Mouse (Mus musculus) kidney, embryonic 16.5 days (tissue): ENCODE measurements at regions not wholly inside any gene's neighbourhood (a gene's known extent, or its start where the extent isn't known, plus 50 kb on each side); places are given as distances from the start of the nearest gene placed in this dataset.

Source experiments
- ATAC-seq: fragments of 200-750 bp; cut with Nextera tagmentation; 2 replicates; pipeline ENCODE4 v1.8.0; 2017; ENCODE audit warnings: moderate TSS enrichment; ENCODE audit not compliant: low FRiP score, low TSS enrichment
- H3K27ac ChIP-seq: fragments of 300-500 bp; sonication (generic); 2 replicates; pipeline ENCODE4 v1.5.1; 2014; ENCODE audit warnings: low read length
- H3K27me3 ChIP-seq: fragments of 300-500 bp; sonication (generic); 2 replicates; pipeline ENCODE4 v1.6.1; 2014; ENCODE audit warnings: low read length, control low read depth, mixed read lengths; ENCODE audit not compliant: insufficient read depth
- H3K36me3 ChIP-seq: fragments of 300-500 bp; sonication (generic); 2 replicates; pipeline ENCODE4 v1.6.1; 2014; ENCODE audit warnings: low read length, control low read depth, mixed read lengths; ENCODE audit not compliant: insufficient read depth
- H3K4me1 ChIP-seq: fragments of 300-500 bp; sonication (generic); 2 replicates; pipeline ENCODE4 v1.6.1; 2014; ENCODE audit warnings: low read length, control low read depth, mixed read lengths; ENCODE audit not compliant: insufficient read depth
- H3K4me2 ChIP-seq: fragments of 300-500 bp; sonication (generic); replicated peaks from 2 replicates; pipeline ENCODE4 v1.6.1; 2014; ENCODE audit warnings: low read depth, low read length
- H3K4me3 ChIP-seq: fragments of 300-500 bp; sonication (generic); 2 replicates; pipeline ENCODE4 v1.5.1; 2014; ENCODE audit warnings: mild to moderate bottlenecking, low read length
- H3K9ac ChIP-seq: fragments of 300-500 bp; sonication (generic); replicated peaks from 2 replicates; pipeline ENCODE4 v1.6.1; 2014; ENCODE audit warnings: low read length
- H3K9me3 ChIP-seq: fragments of 300-500 bp; sonication (generic); 2 replicates; pipeline ENCODE4 v1.6.1; 2016; ENCODE audit warnings: low read length, control low read depth
- WGBS: fragments of 180-500 bp; shearing (Covaris S2); extraction: QIAGEN DNeasy Blood & Tissue Kit; methylation state at CpG from one replicate; pipeline ENCODE4 v1.1.7; 2014; 5-methylcytosine and 5-hydroxymethylcytosine counted together

GRCm38 (mm10) chr6:99803983-99804904 is 78.1 kb upstream of the Prok2 start:
- peak overlapping the region; percentile 12 for H3K4me3 ChIP-seq

GRCm38 (mm10) chr6:99800919-99801318 is 74.7 kb upstream of the Prok2 start:
- no peak overlapping the region for H3K9ac ChIP-seq
- H3K4me1 ChIP-seq: peaks cover 11% of the 10 kb centered on the region; the same call in 1 of the 2 replicates
- 81% methylated on average over 6 of the region's 6 CpGs for WGBS
- no peak overlapping the region for H3K4me2 ChIP-seq
- no peaks in the 10 kb centered on the region for H3K9me3 ChIP-seq
- H3K4me3 ChIP-seq: no peak overlapping the region
- peaks cover 2% of the 10 kb centered on the region; the same call in 1 of the 2 replicates for H3K27me3 ChIP-seq
- no peak overlapping the region for H3K27ac ChIP-seq
- no peaks in the 10 kb centered on the region for H3K36me3 ChIP-seq
- no peak for ATAC-seq

More at GRCm38 (mm10) chr6:99803983-99804904, 78.1 kb upstream of the Prok2 start:
- 24% methylated on average over 25 of the region's 25 CpGs for WGBS
- no peak overlapping the region for H3K27ac ChIP-seq
- peaks cover 11% of the 10 kb centered on the region; the same call in 1 of the 2 replicates for H3K4me1 ChIP-seq
- peak overlapping the region; percentile 42 for H3K4me2 ChIP-seq
- H3K9me3 ChIP-seq: no peaks in the 10 kb centered on the region
- ATAC-seq: peak; percentile 85
- H3K9ac ChIP-seq: peak overlapping the region; percentile 13
- H3K36me3 ChIP-seq: no peaks in the 10 kb centered on the region
- peaks cover 2% of the 10 kb centered on the region; the same call in 1 of the 2 replicates for H3K27me3 ChIP-seq

GRCm38 (mm10) chr6:99800324-99800723 is 74.1 kb upstream of the Prok2 start:
- H3K4me2 ChIP-seq: no peak overlapping the region
- no peak for ATAC-seq
- H3K27ac ChIP-seq: no peak overlapping the region
- H3K9me3 ChIP-seq: no peaks in the 10 kb centered on the region
- H3K4me3 ChIP-seq: no peak overlapping the region
- WGBS: 30% methylated on average over 14 of the region's 14 CpGs
- H3K9ac ChIP-seq: no peak overlapping the region
- peaks cover 2% of the 10 kb centered on the region; the same call in 1 of the 2 replicates for H3K27me3 ChIP-seq
- H3K36me3 ChIP-seq: no peaks in the 10 kb centered on the region
- peaks cover 11% of the 10 kb centered on the region; the same call in 1 of the 2 replicates for H3K4me1 ChIP-seq

GRCm38 (mm10) chr6:99796390-99796789 is 70.2 kb upstream of the Prok2 start:
- whole genome bisulfite sequencing: 91% methylated on average over 12 of the region's 12 CpGs
- Histone ChIP-seq H3K9me3 (no peaks in the 10 kb centered on the region), H3K27me3 (no peaks in the 10 kb centered on the region), H3K27ac (no peak overlapping the region), H3K4me3 (no peak overlapping the region), H3K36me3 (no peaks in the 10 kb centered on the region), H3K4me2 (no peak overlapping the region), H3K4me1 (0 out of 2 replicates have a peak, but pooled peaks cover 2% of the 10 kb centered on the region), H3K9ac (no peak overlapping the region)
- no peak for ATAC-seq

- no peak for ATAC-seq
- Histone ChIP-seq H3K4me3 (no peak overlapping the region), H3K27me3 (no peaks in the 10 kb centered on the region), H3K36me3 (no peaks in the 10 kb centered on the region), H3K4me2 (no peak overlapping the region), H3K27ac (no peak overlapping the region), H3K9me3 (no peaks in the 10 kb centered on the region), H3K9ac (no peak overlapping the region), H3K4me1 (no peaks in the 10 kb centered on the region)
- WGBS: 68% methylated on average over 10 of the region's 10 CpGs
These were observed 67.4 kb upstream of the Prok2 start for GRCm38 (mm10) chr6:99793546-99793945.

GRCm38 (mm10) chr6:99792353-99792752 is 66.2 kb upstream of the Prok2 start:
- H3K4me1 ChIP-seq: no peaks in the 10 kb centered on the region
- WGBS: 74% methylated on average over 9 of the region's 10 CpGs
- H3K9ac ChIP-seq: no peak overlapping the region
- no peak for ATAC-seq
- no peak overlapping the region for H3K4me2 ChIP-seq
- no peak overlapping the region for H3K4me3 ChIP-seq
- no peaks in the 10 kb centered on the region for H3K27me3 ChIP-seq
- H3K27ac ChIP-seq: no peak overlapping the region
- no peaks in the 10 kb centered on the region for H3K36me3 ChIP-seq
- H3K9me3 ChIP-seq: no peaks in the 10 kb centered on the region

GRCm38 (mm10) chr6:99786977-99787376 is 60.8 kb upstream of the Prok2 start:
- no peak for ATAC-seq
- H3K4me3 ChIP-seq: no peak overlapping the region
- WGBS: 58% methylated on average over 7 of the region's 7 CpGs
- H3K27ac ChIP-seq: no peak overlapping the region
- H3K36me3 ChIP-seq: no peaks in the 10 kb centered on the region
- H3K9ac ChIP-seq: no peak overlapping the region
- no peaks in the 10 kb centered on the region for H3K9me3 ChIP-seq
- H3K4me1 ChIP-seq: no peaks in the 10 kb centered on the region; the same call in 1 of the 2 replicates
- H3K4me2 ChIP-seq: no peak overlapping the region
- H3K27me3 ChIP-seq: no peaks in the 10 kb centered on the region

GRCm38 (mm10) chr6:99785212-99785611 is 59.0 kb upstream of the Prok2 start:
- no peaks in the 10 kb centered on the region for H3K27me3 ChIP-seq
- 83% methylated on average over 6 of the region's 6 CpGs for WGBS
- ATAC-seq: no peak

GRCm38 (mm10) chr6:99784804-99785203 is 58.6 kb upstream of the Prok2 start:
- no peaks in the 10 kb centered on the region for H3K9me3 ChIP-seq
- WGBS: 89% methylated on average over 3 of the region's 3 CpGs
- ATAC-seq: no peak
- no peaks in the 10 kb centered on the region for H3K27me3 ChIP-seq
- H3K27ac ChIP-seq: no peak overlapping the region
- no peak overlapping the region for H3K4me3 ChIP-seq
- no peak overlapping the region for H3K9ac ChIP-seq
- H3K4me1 ChIP-seq: no peaks in the 10 kb centered on the region; the same call in 1 of the 2 replicates
- no peaks in the 10 kb centered on the region for H3K36me3 ChIP-seq
- no peak overlapping the region for H3K4me2 ChIP-seq

More at GRCm38 (mm10) chr6:99785212-99785611, 59.0 kb upstream of the Prok2 start:
- Histone ChIP-seq H3K36me3 (no peaks in the 10 kb centered on the region), H3K4me1 (no peaks in the 10 kb centered on the region; the same call in 1 of the 2 replicates), H3K27ac (no peak overlapping the region), H3K9me3 (no peaks in the 10 kb centered on the region), H3K9ac (no peak overlapping the region), H3K4me2 (no peak overlapping the region), H3K4me3 (no peak overlapping the region)

GRCm38 (mm10) chr6:99784285-99784684 is 58.1 kb upstream of the Prok2 start:
- 85% methylated on average over 8 of the region's 8 CpGs for WGBS
- Histone ChIP-seq H3K9me3 (no peaks in the 10 kb centered on the region), H3K27me3 (no peaks in the 10 kb centered on the region), H3K4me2 (no peak overlapping the region), H3K36me3 (no peaks in the 10 kb centered on the region), H3K27ac (no peak overlapping the region), H3K9ac (no peak overlapping the region), H3K4me3 (no peak overlapping the region), H3K4me1 (no peaks in the 10 kb centered on the region; the same call in 1 of the 2 replicates)
- no peak for ATAC-seq
